In the genomic region with DNA sequence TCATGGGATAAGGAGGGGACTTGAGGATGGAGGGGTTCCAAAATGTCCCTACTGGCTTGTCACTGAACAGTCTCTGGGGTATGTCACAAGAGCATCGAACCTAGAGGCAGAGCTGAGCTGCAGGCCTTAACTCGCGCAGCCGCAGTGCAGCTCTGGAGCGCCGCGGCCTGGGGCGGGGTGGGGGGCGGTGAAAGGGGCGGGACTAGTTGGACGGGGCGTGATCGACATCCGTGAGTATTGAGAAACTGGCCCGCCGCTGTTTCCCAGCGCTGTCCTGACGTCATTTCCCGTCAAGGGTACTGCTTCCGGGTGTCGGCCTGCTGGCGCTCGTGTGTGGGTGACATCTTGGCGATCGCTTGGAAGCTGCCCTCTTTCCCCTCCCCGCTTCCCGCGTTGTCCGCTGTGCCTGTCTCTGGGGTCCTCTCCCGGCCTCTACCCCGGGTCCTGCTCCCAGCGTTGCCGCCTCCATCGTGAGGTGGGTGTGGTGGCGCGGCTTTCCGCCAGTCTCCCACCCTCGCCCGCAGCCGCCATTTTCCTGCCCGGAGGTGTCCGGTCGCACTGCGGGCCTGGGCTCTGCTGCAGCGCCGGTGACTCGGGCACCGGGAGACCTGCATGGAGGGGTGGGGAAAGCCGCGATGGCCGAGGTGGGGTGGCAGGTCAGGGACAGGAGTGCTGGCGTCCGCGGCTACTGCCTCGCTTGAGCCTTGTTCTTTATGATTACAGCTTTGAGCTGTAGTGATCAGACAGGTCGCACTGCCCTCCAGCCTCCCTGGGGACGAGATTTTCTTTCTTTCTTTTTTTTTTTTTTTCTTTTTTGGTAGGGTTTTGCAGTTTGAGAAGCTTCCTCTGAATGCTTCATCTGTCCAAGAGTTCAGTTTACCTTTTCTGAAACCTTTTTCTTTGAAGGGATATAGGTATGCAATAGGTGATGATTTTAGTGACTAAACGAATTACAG, we compare ENCODE assay signal across 8 mouse cellular contexts. TPM values are rescaled to one million over a fixed set of nuclear protein-coding genes. Genes with fewer than 3 reads are reported as not detected.
DNase-seq lines count a peak whose midpoint lies in the region; ATAC-seq lines count a peak whose summit lies in the region.

Ociad1 (plus strand) TSS at position 283 of the 956 bp plus-strand sequence.

- peak within 1 kb of the TSS; percentile 84 for H3K4me2 ChIP-seq in lung, embryonic 16.5 days (ENCODE audit: low read depth, low read length)

- peak within 1 kb of the TSS; percentile 79 for H3K4me3 ChIP-seq in lung, embryonic 16.5 days (ENCODE audit: low read length)

- DNase-seq in MEL-GATA-1-ER (ENCODE audit: extremely low read depth, low read depth): peak; percentile 86
- DNase-seq in cerebellum, adult 8-10 months: peak; percentile 92
- DNase-seq in forelimb bud, embryonic 11.5 days (ENCODE audit: low read depth, low spot score): peak; percentile 97
- peak; percentile 93 for DNase-seq in layer of hippocampus, adult 9-10 months (ENCODE audit: low spot score)
- DNase-seq in ovary, postnatal 10 days (ENCODE audit: low spot score): peak; percentile 88
- peak; percentile 92 to 94 for DNase-seq in thymus, postnatal 10 days (ENCODE audit: low spot score in 2 of 2)

- peak; percentile 98 for ATAC-seq in hematopoietic stem cell, adult 5-6 weeks (replicated peaks in 1 of 2; ENCODE audit: insufficient read depth in 1 of 2, low FRiP score in 2 of 2, low TSS enrichment in 1 of 2, low read depth in 1 of 2, poor library complexity in 2 of 2, severe bottlenecking in 2 of 2)
- ATAC-seq in lung, embryonic 16.5 days (ENCODE audit: low read depth): peak; percentile 100

- peak within 1 kb of the TSS; percentile 81 for H3K27ac ChIP-seq in lung, embryonic 16.5 days (ENCODE audit: low read length)

- H3K27me3 ChIP-seq in lung, embryonic 16.5 days (ENCODE audit: control insufficient read depth, insufficient read depth, low read depth, low read length): no peaks in the 10 kb centered on the region

- peaks cover 16% of the 10 kb centered on the region for H3K36me3 ChIP-seq in lung, embryonic 16.5 days (ENCODE audit: control insufficient read depth, insufficient read depth, low read length)

- H3K4me1 ChIP-seq in lung, embryonic 16.5 days (replicated peaks; ENCODE audit: control insufficient read depth, insufficient read depth, low read length): peaks cover 10% of the 10 kb centered on the region

- H3K9ac ChIP-seq in lung, embryonic 16.5 days (ENCODE audit: low read length): peak within 1 kb of the TSS; percentile 80

- no peaks in the 10 kb centered on the region for H3K9me3 ChIP-seq in lung, embryonic 16.5 days (ENCODE audit: control insufficient read depth, low read length)

- WGBS in lung, embryonic 16.5 days: under 1% methylated on average over 55 of the region's 58 CpGs

RNA-seq across cellular contexts. Expression of gene Ociad1, which starts in this region (rescaled TPM):
- 315 and 317 TPM in 2 replicates for total RNA-seq in hematopoietic stem cell, adult 5-6 weeks (2017)
- 231 and 244 TPM in 2 replicates for polyA plus RNA-seq in lung, embryonic 16.5 days (2015; fragmentation: Nextera tagmentation; extraction: Ambion mirVana)

Comparison
In these comparisons a context has a peak if more than half of its experiments do, and no peak if none do; other contexts are left out.
1. Peak in every context shown above with its lines: DNase-seq, ATAC-seq, H3K4me3 ChIP-seq and H3K27ac ChIP-seq.